Mouse (Mus musculus) C2C12 (cell line): ENCODE data around the gene Ak1.

Experiments
- CEBPB ChIP-seq: IDR thresholded peaks from one replicate; pipeline ENCODE4 v1.6.1; 2011; ENCODE audit warnings: low read depth, mild to moderate bottlenecking, control low read depth, moderate library complexity
- CTCF ChIP-seq: IDR thresholded peaks from one replicate; pipeline ENCODE4 v1.5.1; 2011; ENCODE audit not compliant: control insufficient read depth, insufficient read depth, insufficient read length
- USF1 ChIP-seq: IDR thresholded peaks from one replicate; pipeline ENCODE4 v1.6.1; 2011; ENCODE audit warnings: low read depth, mild to moderate bottlenecking, control low read depth, moderate library complexity

DNA sequence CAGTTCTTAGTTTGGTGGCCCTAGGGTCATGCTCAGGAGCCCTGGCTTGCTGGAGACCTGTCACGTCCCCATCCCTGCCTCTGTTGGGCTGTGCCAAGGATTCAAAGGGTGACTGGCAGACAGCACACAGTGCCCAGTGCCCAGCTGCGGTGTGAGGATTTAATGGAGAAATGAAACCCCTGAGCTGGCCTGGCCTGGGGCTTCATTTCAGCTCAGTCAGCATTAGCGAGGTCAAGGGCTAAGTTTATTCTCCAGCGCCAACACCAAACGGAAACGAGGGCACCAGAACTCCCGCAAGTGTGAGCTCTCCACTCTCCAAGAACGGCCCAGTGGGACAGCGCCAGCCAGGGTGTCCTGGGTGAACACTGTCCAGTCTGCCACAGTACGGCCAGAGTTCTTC lies 31.3 kb upstream of the Ak1 start:
- TF ChIP-seq CEBPB, result no peak
- TF ChIP-seq CTCF, result no peak
- no peak for TF ChIP-seq USF1
